Mouse (Mus musculus) heart, embryonic 16.5 days (tissue): ENCODE results near the gene Olfr1393. TPM values are rescaled to one million over a fixed set of nuclear protein-coding genes. Genes with fewer than 3 reads are reported as not detected.

Experiments
- ATAC-seq: fragments of 200-750 bp; cut with Nextera tagmentation; replicated peaks from 2 replicates; pipeline ENCODE4 v1.8.0; 2017; ENCODE audit warnings: moderate number of reproducible peaks; ENCODE audit not compliant: insufficient read depth, low FRiP score; ENCODE audit errors: extremely low read depth
- H3K27ac ChIP-seq: fragments of 300-500 bp; sonication (generic); 2 replicates; pipeline ENCODE4 v1.5.1; 2014; ENCODE audit warnings: mild to moderate bottlenecking, low read length, control low read depth, moderate library complexity
- H3K27me3 ChIP-seq: fragments of 300-500 bp; sonication (generic); 2 replicates; pipeline ENCODE4 v1.6.1; 2014; ENCODE audit warnings: low read length, mixed read lengths; ENCODE audit not compliant: control insufficient read depth, insufficient read depth
- H3K36me3 ChIP-seq: fragments of 300-500 bp; sonication (generic); 2 replicates; pipeline ENCODE4 v1.6.1; 2014; ENCODE audit not compliant: control insufficient read depth, insufficient read depth
- H3K4me1 ChIP-seq: fragments of 300-500 bp; sonication (generic); 2 replicates; pipeline ENCODE4 v1.6.1; 2014; ENCODE audit warnings: low read length, mixed read lengths; ENCODE audit not compliant: control insufficient read depth, insufficient read depth
- H3K4me2 ChIP-seq: fragments of 300-500 bp; sonication (generic); 2 replicates; pipeline ENCODE4 v1.6.1; 2014; ENCODE audit warnings: low read depth, mild to moderate bottlenecking, control low read depth, low read length
- H3K4me3 ChIP-seq: fragments of 300-500 bp; sonication (generic); 2 replicates; pipeline ENCODE4 v1.5.1; 2014; ENCODE audit warnings: mild to moderate bottlenecking, control low read depth, low read length
- H3K9ac ChIP-seq: fragments of 300-500 bp; sonication (generic); 2 replicates; pipeline ENCODE4 v1.6.1; 2014; ENCODE audit warnings: low read length, control low read depth
- H3K9me3 ChIP-seq: fragments of 300-500 bp; sonication (generic); replicated peaks from 2 replicates; pipeline ENCODE4 v1.6.1; 2016; ENCODE audit warnings: low read length; ENCODE audit not compliant: control insufficient read depth
- WGBS: fragments of 180-500 bp; shearing (Covaris S2); extraction: QIAGEN DNeasy Blood & Tissue Kit; methylation state at CpG from one replicate; pipeline ENCODE4 v1.1.7; 2014; 5-methylcytosine and 5-hydroxymethylcytosine counted together
- polyA plus RNA-seq: library from polyadenylated mRNA; unstranded; fragments of >200 nt; fragmentation: Nextera tagmentation; extraction: Ambion mirVana; gene quantifications from 2 replicates; pipeline ENCODE4 v1.2.1, GENCODE M21; 2015

The Olfr1393 gene
- polyA plus RNA-seq, 1 experiment from 2014 or later, result 0.17 TPM

DNA sequence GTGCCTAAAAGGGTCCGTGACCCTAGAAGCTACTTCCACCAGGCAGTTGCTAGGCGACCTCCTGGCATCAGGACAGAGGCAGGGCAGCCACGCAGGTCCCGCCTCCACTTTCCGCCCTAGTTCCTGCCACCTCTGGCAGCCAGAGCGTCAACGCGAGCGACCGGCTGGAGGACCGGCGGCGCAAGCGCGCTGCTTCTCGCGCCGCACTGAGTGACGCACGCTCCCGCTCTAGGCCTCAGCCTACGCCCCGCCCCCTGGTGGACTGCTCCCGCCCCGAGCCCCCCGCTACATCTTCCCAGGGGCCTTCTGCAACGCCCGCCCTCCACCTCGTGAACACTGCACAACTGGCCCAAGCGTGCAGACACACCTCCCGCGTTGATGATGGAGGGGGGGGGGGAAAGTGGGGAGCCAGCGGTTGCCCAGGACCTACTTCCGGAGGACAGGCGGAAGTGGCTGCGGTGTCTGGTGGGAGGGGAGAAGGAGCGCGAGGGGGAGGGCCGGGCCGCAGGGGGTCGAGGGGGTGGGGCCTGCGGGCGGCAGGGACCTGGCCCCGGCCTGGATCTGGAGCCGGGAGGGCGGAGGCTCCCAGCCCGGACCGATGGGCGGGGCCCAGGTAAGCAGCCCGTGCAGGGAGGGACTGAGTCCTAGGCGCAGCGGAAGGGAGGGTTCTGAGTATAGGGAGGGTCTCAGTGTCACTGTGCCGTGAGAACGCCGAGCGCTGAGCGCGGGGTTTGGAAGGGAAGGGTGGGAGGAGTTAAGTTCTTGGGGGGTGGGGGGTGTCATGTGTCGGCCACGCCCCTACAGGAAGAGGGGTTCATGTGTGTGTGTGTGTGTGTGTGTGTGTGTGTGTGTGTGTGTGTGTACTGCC lies 34.1 kb upstream of the Olfr1393 start, which contains the start of gene Mgat1:
TSS of gene Mgat1 (plus strand) at position 465 of the 868 bp plus-strand sequence.
- H3K4me1 ChIP-seq, result peaks cover 33% of the 10 kb centered on the region
- under 1% methylated on average over 60 of the region's 60 CpGs for WGBS

DNA sequence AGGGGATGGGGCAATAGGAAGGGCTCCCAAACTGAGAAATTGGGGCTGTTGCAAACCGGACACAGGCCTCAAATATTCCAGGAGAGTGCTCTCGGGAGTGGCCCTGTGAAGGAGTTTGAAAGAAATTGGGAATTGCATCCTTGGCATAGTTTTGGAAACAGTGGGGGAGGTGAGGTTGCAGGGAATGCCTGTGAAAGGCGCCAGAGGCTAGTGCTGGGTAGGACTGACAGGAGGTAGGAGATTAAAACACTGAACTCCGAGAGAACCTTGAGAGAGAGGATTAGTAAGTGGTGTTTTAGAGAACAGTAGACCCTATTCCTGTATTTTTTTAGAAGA lies 33.5 kb upstream of the Olfr1393 start:
- peak overlapping the region; percentile 56 for H3K4me3 ChIP-seq
- 2% methylated on average over 4 of the region's 4 CpGs for WGBS
- H3K27me3 ChIP-seq, result no peaks in the 10 kb centered on the region
- ATAC-seq, result no peak
- peak overlapping the region; percentile 58 for H3K9ac ChIP-seq
- H3K4me1 ChIP-seq, result peaks cover 39% of the 10 kb centered on the region
- peak overlapping the region; percentile 84 for H3K4me2 ChIP-seq
- no peaks in the 10 kb centered on the region for H3K9me3 ChIP-seq
- H3K36me3 ChIP-seq, result no peaks in the 10 kb centered on the region
- H3K27ac ChIP-seq, result peak overlapping the region; percentile 82

More for the DNA sequence above, 34.1 kb upstream of the Olfr1393 start, which contains the start of gene Mgat1:
- peak within 1 kb of the TSS; percentile 56 for H3K4me3 ChIP-seq
- peak within 1 kb of the TSS; percentile 84 for H3K4me2 ChIP-seq
- H3K36me3 ChIP-seq, result no peaks in the 10 kb centered on the region
- peak within 1 kb of the TSS; percentile 82 for H3K27ac ChIP-seq
- peak; percentile 93 for ATAC-seq
- H3K9ac ChIP-seq, result peak within 1 kb of the TSS; percentile 58
- H3K9me3 ChIP-seq, result no peaks in the 10 kb centered on the region
- H3K27me3 ChIP-seq, result no peaks in the 10 kb centered on the region

DNA sequence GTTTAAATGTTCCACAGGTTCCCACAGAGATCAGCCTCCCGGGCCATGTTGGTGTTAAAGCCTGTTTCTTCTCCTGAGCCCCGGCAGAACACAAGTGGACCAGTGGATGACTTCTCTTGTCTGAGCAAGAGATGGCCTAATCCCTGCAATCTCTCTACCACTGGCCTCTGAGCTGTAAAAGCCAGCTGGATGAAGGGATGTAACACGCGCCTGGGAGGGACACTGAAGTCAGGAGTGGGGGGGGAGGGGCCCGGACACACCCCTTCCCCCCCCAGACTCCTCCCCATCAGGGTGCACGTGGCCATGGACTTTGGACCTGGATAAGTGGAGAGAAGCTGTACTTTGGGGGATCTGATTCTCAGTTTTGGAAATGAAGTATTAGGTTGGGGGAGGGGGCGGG lies 32.9 kb upstream of the Olfr1393 start:
- Histone ChIP-seq H3K9ac (no peak overlapping the region), H3K27ac (peak overlapping the region; percentile 82), H3K9me3 (no peaks in the 10 kb centered on the region), H3K27me3 (no peaks in the 10 kb centered on the region), H3K4me3 (peak overlapping the region; percentile 56), H3K4me2 (peak overlapping the region; percentile 84), H3K4me1 (peaks cover 45% of the 10 kb centered on the region), H3K36me3 (no peaks in the 10 kb centered on the region)
- WGBS, result 13% methylated on average over 7 of the region's 7 CpGs
- ATAC-seq, result no peak

DNA sequence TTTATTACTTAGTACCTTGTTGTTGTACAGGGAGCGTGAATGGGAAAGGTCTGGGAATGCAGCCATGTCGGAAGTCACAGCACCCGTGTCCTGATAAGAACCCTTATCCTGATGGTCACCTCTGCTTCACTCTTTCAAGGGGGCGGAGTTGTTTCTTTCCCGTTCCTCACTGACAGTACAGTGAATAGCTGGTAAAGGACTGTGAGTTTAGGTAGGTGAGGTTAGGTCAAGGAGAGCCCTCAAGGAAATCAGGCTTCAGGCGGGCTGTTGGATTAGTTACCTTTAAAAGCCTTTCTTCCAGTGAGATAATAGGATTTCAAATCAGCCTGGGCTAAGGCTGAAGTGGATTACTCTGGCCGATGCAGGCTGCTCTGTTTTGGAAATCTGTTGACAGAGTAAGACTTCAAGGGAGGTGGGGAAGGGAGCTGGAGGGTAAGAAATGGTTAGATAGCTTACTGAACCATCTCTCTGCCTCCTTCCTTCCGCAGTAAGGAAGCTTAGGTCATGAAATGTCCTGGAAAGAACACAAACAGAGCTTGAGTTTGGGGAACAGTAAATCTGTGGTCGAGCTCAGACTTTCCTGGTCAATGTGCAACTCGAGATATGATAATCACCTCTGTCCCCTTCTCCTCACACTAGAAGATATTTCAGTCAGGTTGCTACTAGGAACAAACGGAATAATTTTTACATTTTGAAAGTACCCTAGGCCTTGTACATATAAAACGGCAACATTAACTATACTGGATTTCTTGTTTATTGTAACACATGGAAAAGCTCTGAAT lies 32.3 kb upstream of the Olfr1393 start:
- Histone ChIP-seq H3K4me2 (peak overlapping the region; percentile 84), H3K9ac (peak overlapping the region; percentile 38; the same call in 1 of the 2 replicates), H3K4me1 (peaks cover 45% of the 10 kb centered on the region), H3K27ac (peak overlapping the region; percentile 74), H3K4me3 (peak overlapping the region; percentile 25), H3K9me3 (no peaks in the 10 kb centered on the region), H3K36me3 (no peaks in the 10 kb centered on the region), H3K27me3 (no peaks in the 10 kb centered on the region)
- 21% methylated on average over 12 of the region's 12 CpGs for WGBS
- ATAC-seq, result no peak

DNA sequence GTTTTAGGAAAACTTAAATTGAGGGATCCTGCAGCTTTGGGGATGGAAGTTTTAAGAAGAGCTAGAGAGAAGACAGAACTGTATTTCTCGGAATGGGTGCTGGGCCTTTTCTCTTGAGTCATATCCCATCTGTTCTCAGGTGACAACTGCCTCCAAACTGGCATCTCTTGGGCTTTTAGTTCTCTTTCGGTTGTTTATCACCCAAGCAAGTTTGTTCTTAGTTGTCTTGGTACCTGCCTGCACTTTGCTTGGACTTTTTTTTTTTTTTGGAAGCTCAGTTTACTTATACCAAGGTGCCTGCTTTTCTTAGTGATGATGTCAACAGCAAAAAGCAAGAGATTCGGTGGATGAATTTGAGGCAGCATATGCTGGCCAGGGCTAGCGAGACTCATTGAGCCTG lies 31.6 kb upstream of the Olfr1393 start:
- H3K4me3 ChIP-seq, result no peak overlapping the region
- H3K4me1 ChIP-seq, result peaks cover 50% of the 10 kb centered on the region
- no peak overlapping the region for H3K9ac ChIP-seq
- no peak for ATAC-seq
- no peaks in the 10 kb centered on the region for H3K27me3 ChIP-seq
- WGBS, result 81% methylated on average over 4 of the region's 4 CpGs
- H3K27ac ChIP-seq, result no peak overlapping the region
- H3K9me3 ChIP-seq, result no peaks in the 10 kb centered on the region
- no peak overlapping the region for H3K4me2 ChIP-seq
- H3K36me3 ChIP-seq, result no peaks in the 10 kb centered on the region

DNA sequence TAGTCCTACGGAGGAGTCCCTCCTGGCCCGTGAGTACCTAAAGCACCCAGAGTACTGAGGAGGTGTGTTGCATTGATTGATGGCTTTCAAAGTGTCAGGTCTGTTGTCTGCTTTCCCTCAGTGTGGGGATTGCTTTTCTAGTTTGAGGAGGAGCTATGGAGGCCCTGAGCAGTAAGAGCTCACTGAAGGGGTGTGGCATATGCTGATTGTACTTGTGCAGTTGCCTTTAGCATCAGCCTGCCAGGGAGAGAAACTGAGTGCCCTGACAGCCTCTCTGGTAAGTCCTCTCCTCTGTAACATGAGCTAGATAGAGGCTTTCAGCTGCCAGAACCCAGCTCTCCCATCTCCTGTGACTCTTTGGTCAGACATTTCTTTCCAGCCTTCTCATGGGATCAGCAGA lies 30.8 kb upstream of the Olfr1393 start:
- H3K27me3 ChIP-seq, result no peaks in the 10 kb centered on the region
- H3K9ac ChIP-seq, result peak overlapping the region; percentile 12; the same call in 1 of the 2 replicates
- no peak for ATAC-seq
- no peak overlapping the region for H3K4me3 ChIP-seq
- 44% methylated on average over 2 of the region's 2 CpGs for WGBS
- H3K9me3 ChIP-seq, result no peaks in the 10 kb centered on the region
- H3K4me2 ChIP-seq, result no peak overlapping the region
- H3K27ac ChIP-seq, result peak overlapping the region; percentile 91; the same call in 1 of the 2 replicates
- H3K36me3 ChIP-seq, result no peaks in the 10 kb centered on the region
- peaks cover 57% of the 10 kb centered on the region for H3K4me1 ChIP-seq

DNA sequence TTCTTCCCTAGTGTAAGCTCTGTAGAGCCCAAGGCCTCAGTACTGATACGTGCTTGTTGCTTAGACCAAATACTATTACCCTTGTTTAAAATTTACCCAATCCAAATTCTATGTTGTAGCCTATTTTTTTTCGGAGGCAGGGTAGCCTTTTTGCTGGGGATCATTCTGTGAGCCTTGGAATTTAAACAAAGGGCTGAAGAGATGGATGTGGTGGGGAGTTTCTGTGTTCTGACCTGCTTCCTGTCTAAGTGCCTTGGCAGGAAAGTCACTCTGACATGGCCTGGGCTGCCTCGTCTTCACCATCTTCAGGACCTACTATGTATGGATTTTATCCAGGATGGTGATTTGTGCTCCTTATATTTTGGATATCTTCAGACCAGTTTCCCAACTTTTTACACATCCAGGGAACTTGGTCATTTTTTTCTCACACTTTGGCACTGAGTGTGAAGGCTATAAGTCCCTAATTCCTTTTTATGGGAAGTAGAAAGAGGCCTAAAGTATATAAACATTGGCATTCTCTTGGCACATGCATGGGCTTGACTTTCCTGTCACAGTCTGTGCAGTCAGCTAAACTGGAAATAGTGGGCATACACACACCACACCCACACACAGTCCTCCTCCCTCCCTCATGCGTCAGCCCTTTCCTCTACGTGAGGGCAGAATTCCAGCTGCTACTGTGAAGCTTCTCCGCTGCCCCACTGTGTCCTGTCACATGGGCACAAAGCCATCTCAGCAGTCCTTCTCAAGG lies 29.7 kb upstream of the Olfr1393 start:
- Histone ChIP-seq H3K27me3 (no peaks in the 10 kb centered on the region), H3K36me3 (0 out of 2 replicates have a peak, but pooled peaks cover 6% of the 10 kb centered on the region), H3K4me1 (peaks cover 53% of the 10 kb centered on the region), H3K9me3 (no peaks in the 10 kb centered on the region), H3K9ac (peak overlapping the region; percentile 43; the same call in 1 of the 2 replicates), H3K4me2 (peak overlapping the region; percentile 84; the same call in 1 of the 2 replicates), H3K4me3 (no peak overlapping the region), H3K27ac (peak overlapping the region; percentile 91)
- 45% methylated on average over 6 of the region's 6 CpGs for WGBS
- no peak for ATAC-seq

DNA sequence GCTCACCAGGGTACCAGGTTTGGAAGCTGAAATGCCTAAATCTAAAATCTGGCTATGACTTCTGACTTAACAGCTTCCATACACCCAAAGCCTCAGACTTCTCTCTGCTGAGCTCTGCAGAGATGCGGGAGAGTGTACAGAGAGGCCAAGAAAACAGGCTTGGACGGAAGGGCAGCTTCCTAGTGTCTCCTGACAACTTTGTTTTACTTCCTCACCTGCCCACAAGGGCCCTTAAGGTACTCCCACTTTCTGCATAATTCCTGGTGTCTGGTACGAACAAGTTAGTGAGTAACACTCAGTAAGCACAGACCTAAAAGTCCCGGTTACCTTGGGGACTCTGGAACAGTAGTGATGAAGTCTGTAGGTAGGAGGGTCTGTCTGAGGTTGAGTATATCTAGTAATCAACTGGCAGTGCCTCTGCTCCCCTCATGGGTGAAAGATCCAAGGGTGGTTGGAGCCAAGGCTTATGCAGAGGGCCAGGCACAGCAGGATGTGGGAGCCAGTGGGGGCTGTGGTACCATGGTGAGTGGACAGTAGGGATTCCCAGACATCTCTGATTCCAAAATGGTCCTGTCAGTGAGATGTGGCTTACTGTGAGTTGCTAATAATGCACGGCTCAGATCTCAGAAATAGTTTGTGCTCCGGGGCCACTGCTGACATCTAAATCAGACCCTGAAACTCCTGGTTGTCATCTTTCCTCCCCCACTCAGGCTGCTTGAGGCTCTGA lies 29.0 kb upstream of the Olfr1393 start:
- 59% methylated on average over 6 of the region's 6 CpGs for WGBS

More for the DNA sequence above, 29.0 kb upstream of the Olfr1393 start:
- Histone ChIP-seq H3K36me3 (peaks cover 9% of the 10 kb centered on the region; the same call in 1 of the 2 replicates), H3K4me2 (peak overlapping the region; percentile 84), H3K27me3 (no peaks in the 10 kb centered on the region), H3K4me3 (no peak overlapping the region), H3K9me3 (no peaks in the 10 kb centered on the region), H3K27ac (peak overlapping the region; percentile 91), H3K4me1 (peaks cover 53% of the 10 kb centered on the region), H3K9ac (peak overlapping the region; percentile 91)
- no peak for ATAC-seq
